Mouse (Mus musculus) limb, embryonic 10.5 days (tissue): ENCODE data around the gene Slc27a4. TPM values are rescaled to one million over a fixed set of nuclear protein-coding genes. Genes with fewer than 3 reads are reported as not detected.

Experiments used
- DNase-seq: peaks from one replicate; pipeline ENCODE4 v3.0.0-alpha.2; 2017; ENCODE audit warnings: low spot score
- H3K27ac ChIP-seq: fragments of 300-500 bp; sonication (generic); 2 replicates; pipeline ENCODE4 v1.5.1; 2016; ENCODE audit warnings: mild to moderate bottlenecking
- H3K27me3 ChIP-seq: fragments of 300-500 bp; sonication (generic); 2 replicates; pipeline ENCODE4 v1.6.1; 2016; ENCODE audit warnings: low read depth, mild to moderate bottlenecking; ENCODE audit not compliant: poor library complexity, severe bottlenecking
- H3K36me3 ChIP-seq: fragments of 300-500 bp; sonication (generic); 2 replicates; pipeline ENCODE4 v1.6.1; 2016; ENCODE audit warnings: mild to moderate bottlenecking, moderate library complexity
- H3K4me1 ChIP-seq: fragments of 300-500 bp; sonication (generic); 2 replicates; pipeline ENCODE4 v1.6.1; 2016
- H3K4me3 ChIP-seq: fragments of 300-500 bp; sonication (generic); 2 replicates; pipeline ENCODE4 v1.5.1; 2016; ENCODE audit warnings: mild to moderate bottlenecking, moderate library complexity
- H3K9me3 ChIP-seq: fragments of 300-500 bp; sonication (generic); replicated peaks from 2 replicates; pipeline ENCODE4 v1.6.1; 2016; ENCODE audit warnings: mild to moderate bottlenecking
- WGBS: fragments of 180-500 bp; shearing (Covaris S2); methylation state at CpG from one replicate; pipeline ENCODE4 v1.1.7; 2016; 5-methylcytosine and 5-hydroxymethylcytosine counted together
- microRNA-seq: library from miRNA; unstranded; fragments of <30 nt; microRNA quantifications from one replicate; pipeline ENCODE4, GENCODE M21; 2017
- polyA plus RNA-seq: library from polyadenylated mRNA; unstranded; fragments of >200 nt; fragmentation: Nextera tagmentation; extraction: Ambion mirVana; gene quantifications from 2 replicates; pipeline ENCODE4 v1.2.1, GENCODE M21; 2016

The Slc27a4 gene
- polyA plus RNA-seq, 1 experiment from 2014 or later, result 9.8 TPM

GRCm38 (mm10) chr2:29852957-29853485, 50.6 kb downstream of the Slc27a4 start:
- H3K27me3 ChIP-seq, result peaks cover 43% of the 10 kb centered on the region
- no peak for DNase-seq
- no peaks in the 10 kb centered on the region for H3K36me3 ChIP-seq
- no peak overlapping the region for H3K27ac ChIP-seq
- 52% methylated on average over 4 of the region's 4 CpGs for WGBS
- peaks cover 13% of the 10 kb centered on the region for H3K4me1 ChIP-seq
- H3K4me3 ChIP-seq, result no peak overlapping the region
- no peaks in the 10 kb centered on the region for H3K9me3 ChIP-seq

- Histone ChIP-seq H3K4me1 (peaks cover 13% of the 10 kb centered on the region), H3K9me3 (no peaks in the 10 kb centered on the region), H3K36me3 (no peaks in the 10 kb centered on the region), H3K27me3 (peaks cover 40% of the 10 kb centered on the region), H3K4me3 (no peak overlapping the region), H3K27ac (no peak overlapping the region)
- WGBS, result 85% methylated on average over 5 of the region's 5 CpGs
- no peak for DNase-seq
Observed at GRCm38 (mm10) chr2:29853736-29854135, 51.3 kb downstream of the Slc27a4 start.

DNA sequence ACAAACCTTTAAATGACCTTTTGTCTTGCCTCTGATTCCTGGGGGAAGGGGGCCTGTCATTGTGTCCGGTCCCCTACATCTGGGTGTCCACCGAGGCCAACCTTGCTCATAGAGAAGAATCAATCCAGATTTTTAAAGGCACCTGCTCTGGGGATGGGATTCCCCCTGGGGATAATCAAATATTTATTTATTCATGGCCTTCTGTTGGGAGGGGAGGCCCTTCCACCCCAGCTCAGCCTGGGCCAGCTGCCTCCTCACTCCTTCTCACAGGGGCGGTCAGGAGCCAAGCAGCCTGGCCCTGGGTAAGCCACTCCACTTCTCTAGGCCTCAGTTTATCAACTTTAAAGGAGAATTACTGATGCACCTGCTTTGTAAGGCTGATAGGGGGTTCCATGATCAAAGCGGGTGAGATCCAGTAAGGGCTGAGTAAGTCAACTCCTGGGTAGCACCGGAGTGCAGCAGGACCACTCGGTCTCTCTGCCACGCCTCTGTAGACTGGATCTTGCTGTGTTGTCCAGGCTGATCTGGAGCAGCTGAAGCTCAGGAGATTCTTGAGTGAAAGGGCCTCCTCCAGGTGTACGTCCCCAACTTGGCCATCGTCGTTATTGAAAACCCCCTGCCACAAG, 53.3 kb downstream of the Slc27a4 start:
- Histone ChIP-seq H3K4me3 (no peak overlapping the region), H3K27ac (no peak overlapping the region), H3K9me3 (no peaks in the 10 kb centered on the region), H3K36me3 (no peaks in the 10 kb centered on the region), H3K4me1 (peaks cover 9% of the 10 kb centered on the region), H3K27me3 (peaks cover 34% of the 10 kb centered on the region)
- no peak for DNase-seq
- 84% methylated on average over 10 of the region's 10 CpGs for WGBS

DNA sequence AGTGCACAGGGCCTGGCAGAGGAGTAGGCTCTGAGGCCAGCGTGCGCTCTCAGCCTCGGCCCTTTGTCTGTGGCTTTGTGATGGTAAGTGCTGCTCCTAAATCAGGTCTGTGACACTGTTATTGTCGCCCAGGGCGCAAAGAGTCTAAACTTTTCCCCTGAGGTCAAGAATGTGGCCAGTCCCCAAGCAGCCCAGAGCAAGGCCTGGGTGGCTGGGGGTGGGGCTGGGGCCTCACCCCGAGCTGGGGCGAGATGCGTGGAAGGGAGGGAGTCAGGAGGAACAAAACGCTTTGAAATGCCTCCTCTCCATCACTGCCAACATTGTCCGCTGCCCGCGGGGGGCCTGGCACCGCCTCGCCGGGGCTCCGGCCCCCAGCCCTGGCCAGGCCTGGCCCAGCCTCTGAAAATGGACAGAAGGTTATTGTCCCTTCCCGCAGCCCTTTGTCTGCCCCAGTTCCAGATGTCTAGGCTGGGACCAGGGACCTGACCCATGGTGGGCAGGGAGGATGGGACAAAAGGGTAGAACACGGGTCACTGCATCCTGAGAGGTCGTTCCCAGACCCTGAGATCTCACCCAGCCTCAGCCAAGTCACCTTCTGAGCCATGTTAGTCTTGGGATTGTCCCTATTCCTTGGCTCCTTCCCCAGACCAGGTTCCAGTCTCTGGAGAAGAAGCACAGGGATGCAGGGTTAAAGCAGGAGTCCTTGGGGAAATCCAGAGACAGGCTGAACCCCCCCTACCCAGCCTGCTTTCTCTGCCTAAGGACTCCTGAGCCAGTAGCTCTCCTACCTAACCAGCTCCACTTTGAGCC, 54.2 kb downstream of the Slc27a4 start:
- Histone ChIP-seq H3K36me3 (no peaks in the 10 kb centered on the region), H3K4me1 (peaks cover 9% of the 10 kb centered on the region), H3K27ac (peak overlapping the region; percentile 64), H3K4me3 (0 out of 2 replicates have a peak overlapping the region, but pooled peaks have one; percentile 6), H3K27me3 (peaks cover 34% of the 10 kb centered on the region), H3K9me3 (no peaks in the 10 kb centered on the region)
- 14% methylated on average over 19 of the region's 19 CpGs for WGBS
- DNase-seq, result no peak

- no peaks in the 10 kb centered on the region for H3K36me3 ChIP-seq
- H3K9me3 ChIP-seq, result no peaks in the 10 kb centered on the region
- H3K4me3 ChIP-seq, result no peak overlapping the region
- DNase-seq, result no peak
- WGBS, result 35% methylated on average over 2 of the region's 2 CpGs
- no peak overlapping the region for H3K27ac ChIP-seq
- peaks cover 34% of the 10 kb centered on the region for H3K27me3 ChIP-seq
- peaks cover 9% of the 10 kb centered on the region for H3K4me1 ChIP-seq
Observed at GRCm38 (mm10) chr2:29857341-29857740, 54.9 kb downstream of the Slc27a4 start.

- Histone ChIP-seq H3K9me3 (no peaks in the 10 kb centered on the region), H3K27me3 (peaks cover 34% of the 10 kb centered on the region), H3K27ac (no peak overlapping the region), H3K4me3 (no peak overlapping the region), H3K4me1 (peaks cover 9% of the 10 kb centered on the region), H3K36me3 (no peaks in the 10 kb centered on the region)
- WGBS, result 74% methylated on average over 5 of the region's 5 CpGs
- no peak for DNase-seq
Observed at GRCm38 (mm10) chr2:29857967-29858366, 55.5 kb downstream of the Slc27a4 start.

- Histone ChIP-seq H3K36me3 (no peaks in the 10 kb centered on the region), H3K9me3 (no peaks in the 10 kb centered on the region), H3K27me3 (peaks cover 34% of the 10 kb centered on the region), H3K27ac (no peak overlapping the region), H3K4me3 (no peak overlapping the region), H3K4me1 (peaks cover 9% of the 10 kb centered on the region)
- 13% methylated on average over 5 of the region's 5 CpGs for WGBS
- peak; percentile 62 for DNase-seq
Observed at GRCm38 (mm10) chr2:29858748-29859473, 56.5 kb downstream of the Slc27a4 start.

- DNase-seq, result no peak
- WGBS, result 80% methylated on average over 4 of the region's 4 CpGs
- Histone ChIP-seq H3K36me3 (no peaks in the 10 kb centered on the region), H3K4me3 (no peak overlapping the region), H3K9me3 (no peaks in the 10 kb centered on the region), H3K27ac (no peak overlapping the region), H3K27me3 (peaks cover 11% of the 10 kb centered on the region), H3K4me1 (peaks cover 14% of the 10 kb centered on the region)
Observed at GRCm38 (mm10) chr2:29865125-29865524, 62.7 kb downstream of the Slc27a4 start.

Small RNA genes lying within 50 kb of the gene (microRNA-seq; reads per million reads assigned to microRNA genes)
- gene Mir219a-2, result not detected
- gene Mir219b, result not detected

Other genes with a start within 250 kb of the Slc27a4 start
- gene Rapgef1, start 182.9 kb upstream of the Slc27a4 start, polyA plus RNA-seq, result 17.2 and 18.1 TPM in 2 replicates
- gene Gm13420, start 50.9 kb upstream of the Slc27a4 start, polyA plus RNA-seq, result 0.26 TPM in 1 of 2 replicates, not detected in the other
- gene Gm13547, start 43.3 kb upstream of the Slc27a4 start, polyA plus RNA-seq, result 0.68 TPM in 1 of 2 replicates, not detected in the other
- 45.5 and 52.8 TPM in 2 replicates for gene Coq4, start 15.1 kb upstream of the Slc27a4 start, polyA plus RNA-seq
- 65.7 and 73.8 TPM in 2 replicates for gene Trub2, start 14.1 kb upstream of the Slc27a4 start, polyA plus RNA-seq
- 20.4 and 25.1 TPM in 2 replicates for gene Urm1, start 17.4 kb downstream of the Slc27a4 start, polyA plus RNA-seq
- gene Cercam, start 66.5 kb downstream of the Slc27a4 start, polyA plus RNA-seq, result 8.9 and 11.4 TPM in 2 replicates
- 101 and 105 TPM in 2 replicates for gene Odf2, start 86.6 kb downstream of the Slc27a4 start, polyA plus RNA-seq
- 75.8 and 86.9 TPM in 2 replicates for gene Gle1, start 132.8 kb downstream of the Slc27a4 start, polyA plus RNA-seq
- 70.6 and 80.4 TPM in 2 replicates for gene Sptan1, start 162.9 kb downstream of the Slc27a4 start, polyA plus RNA-seq
- 38.6 and 45.0 TPM in 2 replicates for gene Wdr34, start 246.2 kb downstream of the Slc27a4 start, polyA plus RNA-seq